Mouse (Mus musculus) CH12.LX (cell line): ENCODE measurements around the gene Tlr9. TPM values are rescaled to one million over a fixed set of nuclear protein-coding genes. Genes with fewer than 3 reads are reported as not detected.

Source experiments
- DNase-seq: peaks from one replicate; pipeline ENCODE4 v3.0.0-alpha.2; 2013; ENCODE audit errors: extremely low read depth
- H3K27ac ChIP-seq: 2 replicates; pipeline ENCODE4 v1.5.1; 2012; ENCODE audit warnings: low read depth, mild to moderate bottlenecking, control low read depth, moderate library complexity; ENCODE audit not compliant: insufficient read depth
- H3K27me3 ChIP-seq: replicated peaks from 2 replicates; pipeline ENCODE3; 2012; ENCODE audit warnings: inconsistent platforms
- H3K36me3 ChIP-seq, 2 experiments: replicated peaks in 1 of 2; 2 replicates each; pipeline versions ENCODE3 to v1.6.1; 2012; ENCODE audit warnings: inconsistent platforms in 1 of 2, low read length in 1 of 2, mild to moderate bottlenecking in 1 of 2, mixed read lengths in 1 of 2, moderate library complexity in 1 of 2; ENCODE audit not compliant: control insufficient read depth in 1 of 2, insufficient read depth in 1 of 2
- H3K4me1 ChIP-seq, 2 experiments: 2 replicates each; pipeline ENCODE4 v1.6.1; 2012; ENCODE audit warnings: inconsistent platforms in 1 of 2, moderate library complexity in 1 of 2; ENCODE audit not compliant: insufficient read depth in 2 of 2, control insufficient read depth in 1 of 2
- H3K4me2 ChIP-seq: 2 replicates; pipeline ENCODE4 v1.6.1; 2012; ENCODE audit warnings: low read depth, mild to moderate bottlenecking, control low read depth; ENCODE audit not compliant: poor library complexity, insufficient read depth, severe bottlenecking
- H3K4me3 ChIP-seq, 3 experiments: fragments of 150-350 bp in 1 of 3; sonication (generic) in 1 of 3; replicated peaks in 1 of 3; 2 replicates each; pipeline versions ENCODE3 to v1.5.1; 2011 to 2012; ENCODE audit warnings: low read depth in 2 of 3, low read length in 2 of 3, mild to moderate bottlenecking in 2 of 3, moderate library complexity in 2 of 3, control low read depth in 1 of 3, improper control_type of control experiment in 1 of 3, inconsistent platforms in 1 of 3, mixed read lengths in 1 of 3; ENCODE audit not compliant: poor library complexity in 1 of 3
- H3K79me2 ChIP-seq: replicated peaks from 2 replicates; pipeline ENCODE4 v1.6.1; 2012; ENCODE audit warnings: mild to moderate bottlenecking, moderate library complexity; ENCODE audit not compliant: control insufficient read depth, poor library complexity, insufficient read depth, severe bottlenecking; ENCODE audit errors: extremely low read depth
- H3K9ac ChIP-seq: 2 replicates; pipeline ENCODE4 v1.6.1; 2012; ENCODE audit warnings: low read depth, mild to moderate bottlenecking, control low read depth, moderate library complexity; ENCODE audit not compliant: insufficient read depth
- H3K9me3 ChIP-seq: replicated peaks from 2 replicates; pipeline ENCODE3; 2012; ENCODE audit warnings: low read length, inconsistent platforms, mixed read lengths
- BHLHE40 ChIP-seq: IDR thresholded peaks from 2 replicates; pipeline ENCODE4 v1.6.1; 2011; ENCODE audit warnings: mild to moderate bottlenecking, low read depth, low read length, improper control_type of control experiment
- CHD1 ChIP-seq: IDR thresholded peaks from 2 replicates; pipeline ENCODE4 v1.6.1; 2012; ENCODE audit warnings: low read depth, low read length, improper control_type of control experiment, inconsistent platforms
- CHD2 ChIP-seq: IDR thresholded peaks from 2 replicates; pipeline ENCODE4 v1.6.1; 2011; ENCODE audit warnings: low read length, improper control_type of control experiment
- CTCF ChIP-seq, 2 experiments: IDR thresholded peaks in 1 of 2; conservative IDR thresholded peaks in 1 of 2; 2 replicates each; pipeline ENCODE4 v1.5.1; 2011 to 2012; ENCODE audit warnings: low read depth in 2 of 2, low read length in 2 of 2, improper control_type of control experiment in 1 of 2, inconsistent platforms in 1 of 2, mild to moderate bottlenecking in 1 of 2, moderate library complexity in 1 of 2
- ELF1 ChIP-seq: IDR thresholded peaks from 2 replicates; pipeline ENCODE4 v1.6.1; 2014; ENCODE audit warnings: low read depth, mild to moderate bottlenecking, inconsistent platforms, low read length, improper control_type of control experiment
- EP300 ChIP-seq: IDR thresholded peaks from 2 replicates; pipeline ENCODE4 v1.6.1; 2011; ENCODE audit warnings: low read length, improper control_type of control experiment
- ETS1 ChIP-seq: conservative IDR thresholded peaks from 2 replicates; pipeline ENCODE4 v1.6.1; 2012; ENCODE audit warnings: low read depth, mild to moderate bottlenecking, inconsistent platforms, low read length, improper control_type of control experiment, moderate library complexity
- GABPA ChIP-seq: IDR thresholded peaks from 2 replicates; pipeline ENCODE4 v1.6.1; 2012; ENCODE audit warnings: low read depth, low read length, improper control_type of control experiment, inconsistent platforms; ENCODE audit not compliant: insufficient replicate concordance
- HCFC1 ChIP-seq: IDR thresholded peaks from 2 replicates; pipeline ENCODE4 v1.6.1; 2012; ENCODE audit warnings: low read depth, mild to moderate bottlenecking, inconsistent platforms, low read length, improper control_type of control experiment
- IRF4 ChIP-seq: IDR thresholded peaks from 2 replicates; pipeline ENCODE4 v1.6.1; 2014; ENCODE audit warnings: low read depth, mild to moderate bottlenecking, inconsistent platforms, low read length, improper control_type of control experiment
- JUN ChIP-seq: IDR thresholded peaks from 2 replicates; pipeline ENCODE4 v1.6.1; 2011; ENCODE audit warnings: low read depth, mild to moderate bottlenecking, low read length, improper control_type of control experiment, moderate library complexity; ENCODE audit not compliant: insufficient read depth
- JUND ChIP-seq: conservative IDR thresholded peaks from 2 replicates; pipeline ENCODE4 v1.6.1; 2011; ENCODE audit warnings: low read depth, low read length, improper control_type of control experiment
- KAT2A ChIP-seq: IDR thresholded peaks from 2 replicates; pipeline ENCODE4 v1.6.1; 2012; ENCODE audit warnings: low read length, improper control_type of control experiment, inconsistent platforms; ENCODE audit not compliant: insufficient replicate concordance
- MAX ChIP-seq: IDR thresholded peaks from 2 replicates; pipeline ENCODE4 v1.6.1; 2011; ENCODE audit warnings: low read length, improper control_type of control experiment
- MAZ ChIP-seq: IDR thresholded peaks from 2 replicates; pipeline ENCODE4 v1.6.1; 2012; ENCODE audit warnings: low read depth, mild to moderate bottlenecking, inconsistent platforms, low read length, improper control_type of control experiment, moderate library complexity
- MXI1 ChIP-seq: IDR thresholded peaks from 2 replicates; pipeline ENCODE4 v1.6.1; 2011; ENCODE audit warnings: mild to moderate bottlenecking, low read depth, low read length, improper control_type of control experiment
- MYC ChIP-seq: IDR thresholded peaks from 2 replicates; pipeline ENCODE4 v1.6.1; 2011; ENCODE audit warnings: low read depth, mild to moderate bottlenecking, improper control_type of control experiment, low read length
- NELFE ChIP-seq: IDR thresholded peaks from 2 replicates; pipeline ENCODE4 v1.6.1; 2011; ENCODE audit warnings: low read depth, low read length, improper control_type of control experiment
- NRF1 ChIP-seq: IDR thresholded peaks from 2 replicates; pipeline ENCODE4 v1.6.1; 2014; ENCODE audit warnings: low read depth, mild to moderate bottlenecking, inconsistent platforms, low read length, improper control_type of control experiment, moderate library complexity
- PAX5 ChIP-seq: IDR thresholded peaks from 2 replicates; pipeline ENCODE4 v1.6.1; 2012; ENCODE audit warnings: low read length, inconsistent platforms, mixed read lengths
- POLR2A ChIP-seq: IDR thresholded peaks from 2 replicates; pipeline ENCODE4 v1.6.1; 2011; ENCODE audit warnings: low read depth, mild to moderate bottlenecking, improper control_type of control experiment, low read length
- RAD21 ChIP-seq: IDR thresholded peaks from 2 replicates; pipeline ENCODE4 v1.6.1; 2011; ENCODE audit warnings: low read depth, mild to moderate bottlenecking, low read length, improper control_type of control experiment, moderate library complexity
- RCOR1 ChIP-seq: conservative IDR thresholded peaks from 2 replicates; pipeline ENCODE4 v1.6.1; 2012; ENCODE audit warnings: low read depth, mild to moderate bottlenecking, inconsistent platforms, low read length, improper control_type of control experiment
- SMC3 ChIP-seq: IDR thresholded peaks from 2 replicates; pipeline ENCODE4 v1.6.1; 2011; ENCODE audit warnings: low read depth, low read length, improper control_type of control experiment
- TCF12 ChIP-seq: IDR thresholded peaks from 2 replicates; pipeline ENCODE4 v1.6.1; 2014; ENCODE audit warnings: low read depth, mild to moderate bottlenecking, inconsistent platforms, low read length, improper control_type of control experiment
- UBTF ChIP-seq: IDR thresholded peaks from 2 replicates; pipeline ENCODE4 v1.6.1; 2012; ENCODE audit warnings: low read depth, mild to moderate bottlenecking, inconsistent platforms, low read length, improper control_type of control experiment, moderate library complexity
- USF2 ChIP-seq: conservative IDR thresholded peaks from 2 replicates; pipeline ENCODE4 v1.6.1; 2011; ENCODE audit warnings: low read depth, low read length, improper control_type of control experiment
- ZC3H11A ChIP-seq: IDR thresholded peaks from 2 replicates; pipeline ENCODE4 v1.6.1; 2012; ENCODE audit warnings: low read depth, mild to moderate bottlenecking, inconsistent platforms, low read length, improper control_type of control experiment
- ZKSCAN1 ChIP-seq: IDR thresholded peaks from 2 replicates; pipeline ENCODE4 v1.6.1; 2012; ENCODE audit warnings: low read depth, inconsistent platforms, low read length, improper control_type of control experiment, borderline replicate concordance
- ZMIZ1 ChIP-seq: IDR thresholded peaks from 2 replicates; pipeline ENCODE4 v1.6.1; 2012; ENCODE audit warnings: low read depth, mild to moderate bottlenecking, inconsistent platforms, low read length, improper control_type of control experiment
- ZNF384 ChIP-seq: IDR thresholded peaks from 2 replicates; pipeline ENCODE4 v1.6.1; 2012; ENCODE audit warnings: low read depth, low read length, improper control_type of control experiment, inconsistent platforms
- dilution Hi-C: fragments of 300-500 bp; cut with MboI; formaldehyde crosslinking; loops from 2 replicates; pipeline ENCODE4 v1.14.3; 2020; ENCODE audit warnings: low sequenced_read_pairs; ENCODE audit not compliant: extremely low pct_unique_long_range_greater_than_20kb, extremely low pct_ligation_motif_present
- in situ Hi-C: fragments of 300-500 bp; cut with MboI; formaldehyde crosslinking; loops from 3 replicates; pipeline ENCODE4 v1.14.3; 2019; ENCODE audit warnings: low sequenced_read_pairs, low pct_ligation_motif_present, low pct_unique_long_range_greater_than_20kb, mixed read lengths
- polyA plus RNA-seq: library from polyadenylated mRNA; unstranded; fragments of >175 nt; gene quantifications from 2 replicates; pipeline ENCODE4 v1.2.1, GENCODE M21; 2012; ENCODE audit warnings: low read depth; ENCODE audit not compliant: insufficient read length
- total RNA-seq, 2 experiments: library from RNA; depleted of rRNA; stranded (reverse); fragments of 300-350 nt in 1 of 2; fragments of >200 nt in 1 of 2; gene quantifications; 2 replicates each; pipeline ENCODE4 v1.2.3; 2012 to 2014

The Tlr9 gene
- total and polyA plus RNA-seq, 3 experiments, result 1.0 to 12.5 (median 1.4) TPM

- no peak for DNase-seq
- H3K36me3 ChIP-seq, result peaks cover 30 to 39% of the 10 kb centered on the region in 2 experiments
- in situ Hi-C loops, result no loop called here
- H3K79me2 ChIP-seq, result peaks cover 13% of the 10 kb centered on the region
- no peaks in the 10 kb centered on the region for H3K27me3 ChIP-seq
- peak overlapping the region; percentile 30; the same call in 1 of the 2 replicates for H3K27ac ChIP-seq
- TF ChIP-seq JUN, result no peak
- TF ChIP-seq ETS1, result no peak
- no peak for TF ChIP-seq TCF12
- no peak for TF ChIP-seq ZC3H11A
- no peak for TF ChIP-seq NELFE
- no peak for TF ChIP-seq GABPA
- no peak for TF ChIP-seq SMC3
- no peak for TF ChIP-seq JUND
- H3K9me3 ChIP-seq, result no peaks in the 10 kb centered on the region
- dilution Hi-C loops, result no loop called here
- peak overlapping the region; percentile 89 for H3K4me2 ChIP-seq
- peak overlapping the region; percentile 83; the same call in 1 of the 2 replicates for H3K9ac ChIP-seq
- peak overlapping the region; percentile 56 to 86 (median 72) for H3K4me3 ChIP-seq
- H3K4me1 ChIP-seq, result peaks cover 25 to 80% of the 10 kb centered on the region in 2 experiments
Observed at GRCm38 (mm10) chr9:106197732-106198131, 24.7 kb upstream of the Tlr9 start.

GRCm38 (mm10) chr9:106198962-106199458, 23.4 kb upstream of the Tlr9 start:
- dilution Hi-C loops, result no loop called here
- in situ Hi-C loops, result no loop called here
- Histone ChIP-seq H3K9me3 (no peaks in the 10 kb centered on the region), H3K36me3 (peaks cover 26 to 37% of the 10 kb centered on the region in 2 experiments), H3K4me2 (peak overlapping the region; percentile 89), H3K27me3 (no peaks in the 10 kb centered on the region), H3K4me3 (peak overlapping the region; percentile 71 to 86 (median 72)), H3K79me2 (peaks cover 16% of the 10 kb centered on the region), H3K27ac (peak overlapping the region; percentile 85), H3K4me1 (peaks cover 23 to 74% of the 10 kb centered on the region in 2 experiments), H3K9ac (peak overlapping the region; percentile 83)
- DNase-seq, result peak; percentile 75
- TF ChIP-seq CHD1, result no peak
- peak; percentile 78 for TF ChIP-seq NELFE
- TF ChIP-seq JUND, result no peak
- TF ChIP-seq IRF4, result peak; percentile 12; the same call in 1 of the 2 replicates
- peak; percentile 86 for TF ChIP-seq POLR2A
- TF ChIP-seq CTCF (conservative IDR thresholded peaks at IDR 0.05 in 1 of 2, IDR thresholded peaks at IDR 0.05 in 1 of 2; ENCODE audit: low read depth in 2 of 2, low read length in 2 of 2), result no peak
- TF ChIP-seq CHD2, result no peak
- no peak for TF ChIP-seq ZC3H11A
- no peak for TF ChIP-seq SMC3
- no peak for TF ChIP-seq MXI1
- no peak for TF ChIP-seq GABPA
- no peak for TF ChIP-seq ZKSCAN1
- 0 out of 2 replicates have a peak, but pooled peaks have one; percentile 52 for TF ChIP-seq TCF12
- no peak for TF ChIP-seq EP300
- TF ChIP-seq ELF1, result no peak
- TF ChIP-seq ETS1, result no peak
- no peak for TF ChIP-seq RAD21
- no peak for TF ChIP-seq JUN
- no peak for TF ChIP-seq MAX
- TF ChIP-seq HCFC1, result peak; percentile 33; the same call in 1 of the 2 replicates
- TF ChIP-seq USF2, result no peak
- TF ChIP-seq MAZ, result no peak
- TF ChIP-seq RCOR1, result 0 out of 2 replicates have a peak, but pooled peaks have one; percentile 19
- no peak for TF ChIP-seq PAX5
- no peak for TF ChIP-seq MYC
- TF ChIP-seq NRF1, result no peak
- TF ChIP-seq UBTF, result peak; percentile 54; the same call in 1 of the 2 replicates
- no peak for TF ChIP-seq ZNF384
- TF ChIP-seq ZMIZ1, result peak; percentile 65; the same call in 1 of the 2 replicates
- no peak for TF ChIP-seq BHLHE40
- TF ChIP-seq KAT2A, result no peak
